Mouse (Mus musculus) embryonic facial prominence, embryonic 10.5 days (tissue): ENCODE measurements around the gene Tmed6. TPM values are rescaled to one million over a fixed set of nuclear protein-coding genes. Genes with fewer than 3 reads are reported as not detected.

Experiments used
- DNase-seq: peaks from one replicate; pipeline ENCODE4 v3.0.0-alpha.2; 2017; ENCODE audit warnings: low spot score
- H3K27ac ChIP-seq: fragments of 300-500 bp; sonication (generic); replicated peaks from 2 replicates; pipeline ENCODE4 v1.5.1; 2016; ENCODE audit warnings: mild to moderate bottlenecking
- H3K27me3 ChIP-seq: fragments of 300-500 bp; sonication (generic); replicated peaks from 2 replicates; pipeline ENCODE4 v1.6.1; 2016; ENCODE audit warnings: low read depth, mild to moderate bottlenecking; ENCODE audit not compliant: poor library complexity, severe bottlenecking
- H3K36me3 ChIP-seq: fragments of 300-500 bp; sonication (generic); replicated peaks from 2 replicates; pipeline ENCODE4 v1.6.1; 2016; ENCODE audit warnings: mild to moderate bottlenecking, moderate library complexity
- H3K4me1 ChIP-seq: fragments of 300-500 bp; sonication (generic); 2 replicates; pipeline ENCODE4 v1.6.1; 2016
- H3K4me3 ChIP-seq: fragments of 300-500 bp; sonication (generic); 2 replicates; pipeline ENCODE4 v1.5.1; 2016; ENCODE audit warnings: mild to moderate bottlenecking, moderate library complexity
- H3K9me3 ChIP-seq: fragments of 300-500 bp; sonication (generic); 2 replicates; pipeline ENCODE4 v1.6.1; 2016; ENCODE audit warnings: mild to moderate bottlenecking
- WGBS: fragments of 180-500 bp; shearing (Covaris S2); methylation state at CpG from one replicate; pipeline ENCODE4 v1.1.7; 2016; 5-methylcytosine and 5-hydroxymethylcytosine counted together
- microRNA-seq: library from miRNA; unstranded; fragments of <30 nt; microRNA quantifications from one replicate; pipeline ENCODE4, GENCODE M21; 2017
- polyA plus RNA-seq: library from polyadenylated mRNA; unstranded; fragments of >200 nt; fragmentation: Nextera tagmentation; extraction: Ambion mirVana; gene quantifications from 2 replicates; pipeline ENCODE4 v1.2.1, GENCODE M21; 2016

Gene Tmed6
- polyA plus RNA-seq, 1 experiment from 2014 or later = not detected

DNA sequence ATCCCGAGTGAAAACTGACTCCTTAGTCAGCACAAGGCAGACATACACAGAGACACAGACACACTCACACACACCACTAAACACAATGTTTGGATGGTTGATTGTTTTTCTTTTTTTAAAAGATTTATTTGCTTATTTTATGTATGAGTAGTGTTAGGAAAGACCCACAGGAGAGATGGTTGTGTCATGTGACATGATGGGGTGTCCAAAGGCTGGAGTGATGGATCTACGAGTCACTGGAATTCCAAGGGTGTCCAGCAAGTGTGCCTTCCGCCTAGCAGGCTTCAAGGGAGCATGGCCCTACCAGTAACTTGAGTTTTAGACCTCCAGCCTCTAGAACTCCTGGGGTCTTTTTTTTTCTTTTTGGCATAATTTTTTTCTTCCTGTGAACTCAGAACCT is 36.1 kb downstream of the Tmed6 start:
- H3K27me3 ChIP-seq = no peaks in the 10 kb centered on the region
- peaks cover 19% of the 10 kb centered on the region for H3K4me1 ChIP-seq
- H3K36me3 ChIP-seq = no peaks in the 10 kb centered on the region
- no peak for DNase-seq
- no peaks in the 10 kb centered on the region for H3K9me3 ChIP-seq
- WGBS = 81% methylated on average over 3 of the region's 3 CpGs
- H3K27ac ChIP-seq = no peak overlapping the region
- H3K4me3 ChIP-seq = no peak overlapping the region

DNA sequence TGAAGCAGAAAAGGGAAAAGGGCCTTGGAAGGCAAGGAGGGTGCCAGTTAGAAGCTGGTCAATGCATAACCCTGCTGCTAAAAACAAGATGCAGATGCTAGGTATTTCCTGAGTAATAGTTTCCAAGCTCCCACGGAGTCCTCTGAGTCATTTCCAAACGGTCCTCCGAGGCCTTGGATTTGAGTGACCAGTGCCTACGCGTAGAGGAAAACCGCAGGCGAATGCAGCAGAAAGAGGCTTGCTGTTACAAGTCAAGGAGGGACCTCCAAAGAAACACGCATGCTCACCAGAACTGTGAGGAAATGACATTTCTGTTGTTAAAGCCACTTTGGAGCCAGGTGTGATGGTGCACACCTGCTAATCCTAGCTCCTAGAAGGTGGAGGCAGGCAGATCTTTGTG is 42.0 kb downstream of the Tmed6 start:
- H3K27me3 ChIP-seq = no peaks in the 10 kb centered on the region
- H3K4me3 ChIP-seq = no peak overlapping the region
- H3K36me3 ChIP-seq = no peaks in the 10 kb centered on the region
- H3K9me3 ChIP-seq = no peaks in the 10 kb centered on the region
- H3K4me1 ChIP-seq = no peaks in the 10 kb centered on the region
- H3K27ac ChIP-seq = no peak overlapping the region
- 93% methylated on average over 8 of the region's 8 CpGs for WGBS
- no peak for DNase-seq

DNA sequence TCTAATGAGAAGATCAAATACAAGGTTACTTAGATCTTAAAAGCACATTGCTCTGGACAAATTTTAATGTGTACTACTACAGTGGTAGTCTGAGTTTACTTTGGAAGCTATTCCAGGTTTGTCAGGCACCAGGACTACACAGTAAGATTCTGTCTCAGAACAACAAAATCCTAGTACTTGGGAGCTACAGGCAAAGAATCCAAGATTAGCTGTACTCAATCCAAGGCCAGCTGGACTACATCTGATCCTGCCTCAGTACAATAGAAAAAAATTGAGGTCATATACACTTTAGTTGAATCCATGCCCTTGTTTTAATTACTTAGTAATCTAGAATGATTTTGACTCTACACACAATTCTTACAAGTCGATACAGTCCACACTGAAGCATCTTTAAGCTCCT is 50.5 kb downstream of the Tmed6 start:
- WGBS = 94% methylated on average over 1 of the region's 1 CpGs
- Histone ChIP-seq H3K27ac (no peak overlapping the region), H3K27me3 (no peaks in the 10 kb centered on the region), H3K9me3 (no peaks in the 10 kb centered on the region), H3K36me3 (peaks cover 39% of the 10 kb centered on the region), H3K4me3 (no peak overlapping the region), H3K4me1 (no peaks in the 10 kb centered on the region)
- no peak for DNase-seq

DNA sequence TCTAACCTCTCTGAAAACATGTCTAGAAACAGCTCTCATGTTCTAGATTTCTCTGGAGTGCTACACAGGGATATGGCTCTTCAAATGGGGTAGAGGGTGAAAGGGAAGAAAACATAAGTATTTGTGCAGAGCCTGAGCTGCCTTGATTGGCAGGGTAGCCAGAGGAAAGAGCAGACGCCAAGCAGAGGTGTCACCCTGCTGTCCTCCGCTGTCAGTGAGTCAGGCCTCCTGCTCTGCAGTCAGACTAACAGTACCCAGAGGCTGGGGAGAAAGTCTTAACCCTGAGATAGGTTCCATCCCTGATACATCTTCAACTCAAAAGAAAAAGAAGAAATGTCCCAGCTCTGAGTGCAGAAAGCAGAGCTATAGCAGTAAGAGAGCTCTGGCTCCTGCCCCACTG is 52.8 kb downstream of the Tmed6 start:
- 75% methylated on average over 2 of the region's 2 CpGs for WGBS
- Histone ChIP-seq H3K9me3 (no peaks in the 10 kb centered on the region), H3K36me3 (peaks cover 56% of the 10 kb centered on the region), H3K27ac (no peak overlapping the region), H3K27me3 (no peaks in the 10 kb centered on the region), H3K4me3 (no peak overlapping the region), H3K4me1 (no peaks in the 10 kb centered on the region)
- DNase-seq = no peak

Small RNAs within 50 kb of the gene (microRNA-seq; reads per million reads assigned to microRNA genes)
- 0.91 reads per million for gene Mir7075

Other genes with a start within 250 kb of the Tmed6 start
- 0.05 and 0.17 TPM in 2 replicates for gene Has3, start 195.4 kb downstream of the Tmed6 start, polyA plus RNA-seq
- 100 and 103 TPM in 2 replicates for gene Utp4, start 172.0 kb downstream of the Tmed6 start, polyA plus RNA-seq
- gene Sntb2, start 129.9 kb downstream of the Tmed6 start, polyA plus RNA-seq = 11.6 and 12.3 TPM in 2 replicates
- 65.7 and 66.0 TPM in 2 replicates for gene Vps4a, start 34.4 kb downstream of the Tmed6 start, polyA plus RNA-seq
- 53.4 and 54.1 TPM in 2 replicates for gene Pdf, start 17.0 kb downstream of the Tmed6 start, polyA plus RNA-seq
- 40.5 and 41.3 TPM in 2 replicates for gene Cog8, start 9.0 kb downstream of the Tmed6 start, polyA plus RNA-seq
- gene Nip7, start 8.8 kb downstream of the Tmed6 start, polyA plus RNA-seq = 122 and 123 TPM in 2 replicates
- 18.5 and 20.5 TPM in 2 replicates for gene Terf2, start 30.9 kb upstream of the Tmed6 start, polyA plus RNA-seq
- 138 and 149 TPM in 2 replicates for gene Cyb5b, start 85.0 kb upstream of the Tmed6 start, polyA plus RNA-seq
- gene Nfat5, start 227.8 kb upstream of the Tmed6 start, polyA plus RNA-seq = 10.9 and 11.2 TPM in 2 replicates